Mouse (Mus musculus) megakaryocyte-erythroid progenitor cell, adult 5-6 weeks (primary cell): Measurements from ENCODE around the gene Fbxo47. TPM values are rescaled to one million over a fixed set of nuclear protein-coding genes. Genes with fewer than 3 reads are reported as not detected.
A peak's percentile ranks its signal among the peaks of the same experiment; 100 is the strongest.
"Not testable (repeated sequence)": the region's sequence is repeated elsewhere in the genome, so short reads cannot be mapped to it uniquely, and the experiment has no call there.

ENCODE experiments used
- ATAC-seq: replicated peaks from 2 replicates; pipeline ENCODE4 v1.8.0; 2016; ENCODE audit warnings: mild to moderate bottlenecking, inconsistent platforms; ENCODE audit not compliant: severe bottlenecking, poor library complexity, low FRiP score, low TSS enrichment
- total RNA-seq, 2 experiments: library from RNA; stranded (forward) in 1 of 2; stranded (reverse) in 1 of 2; fragments of 200-1000, 215-1000 nt in 1 of 2; fragments of >200 nt in 1 of 2; fragmentation: Nextera tagmentation in 1 of 2; gene quantifications; 2 replicates each; pipeline ENCODE4 v1.2.3; 2014 to 2017

The Fbxo47 gene
- total RNA-seq, 2 experiments from 2014 or later = 0.56 to 3.2 TPM

- peak; percentile 27; the same call in 1 of the 2 replicates for ATAC-seq
Observed at GRCm38 (mm10) chr11:97837641-97838149, 46.3 kb downstream of the Fbxo47 start.

DNA sequence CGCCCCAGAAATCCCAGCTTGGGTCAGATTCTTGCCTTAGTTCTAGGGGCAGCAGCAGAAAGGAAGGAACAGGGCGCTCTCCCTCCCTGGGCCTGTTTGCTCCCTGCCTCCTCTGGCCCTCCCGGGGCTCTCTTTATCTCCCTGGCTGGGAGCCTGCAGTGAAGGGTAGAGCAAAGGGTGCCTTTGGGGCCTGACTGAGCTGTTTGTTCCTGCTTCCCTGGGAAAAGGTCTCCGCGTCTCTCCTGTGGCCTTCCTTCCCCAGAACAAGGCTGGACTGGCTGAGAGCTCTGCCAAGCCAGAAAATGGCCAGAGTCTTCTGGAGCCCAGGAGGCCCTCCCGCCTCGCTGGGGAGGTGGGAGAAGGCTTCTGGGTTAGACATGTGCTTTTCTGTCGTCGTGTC, 46.9 kb downstream of the Fbxo47 start:
- ATAC-seq = not testable (repeated sequence)

DNA sequence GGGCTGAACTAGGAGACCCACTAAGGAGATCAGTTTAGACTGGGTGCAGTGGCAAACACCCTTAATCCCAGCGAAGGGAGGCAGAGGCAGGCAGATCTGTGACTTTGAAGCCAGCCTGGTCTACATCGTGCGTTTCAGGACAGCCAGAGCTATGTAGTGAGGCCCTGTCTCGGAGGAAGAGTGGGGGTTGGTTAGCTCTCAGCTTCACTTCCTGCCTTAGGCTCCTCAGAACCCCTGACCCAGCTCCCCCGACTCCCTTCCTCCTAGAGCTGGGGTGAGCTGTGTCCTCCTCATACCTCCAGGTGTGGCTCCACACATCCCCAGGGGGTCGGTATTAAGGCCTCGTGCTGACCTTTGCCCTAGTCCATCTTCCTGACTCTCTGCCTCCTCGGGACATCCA, 47.4 kb downstream of the Fbxo47 start:
- ATAC-seq = no peak

- no peak for ATAC-seq
Observed at GRCm38 (mm10) chr11:97833352-97833751, 50.6 kb downstream of the Fbxo47 start.

- no peak for ATAC-seq
Observed at GRCm38 (mm10) chr11:97832001-97832400, 52.0 kb downstream of the Fbxo47 start.

DNA sequence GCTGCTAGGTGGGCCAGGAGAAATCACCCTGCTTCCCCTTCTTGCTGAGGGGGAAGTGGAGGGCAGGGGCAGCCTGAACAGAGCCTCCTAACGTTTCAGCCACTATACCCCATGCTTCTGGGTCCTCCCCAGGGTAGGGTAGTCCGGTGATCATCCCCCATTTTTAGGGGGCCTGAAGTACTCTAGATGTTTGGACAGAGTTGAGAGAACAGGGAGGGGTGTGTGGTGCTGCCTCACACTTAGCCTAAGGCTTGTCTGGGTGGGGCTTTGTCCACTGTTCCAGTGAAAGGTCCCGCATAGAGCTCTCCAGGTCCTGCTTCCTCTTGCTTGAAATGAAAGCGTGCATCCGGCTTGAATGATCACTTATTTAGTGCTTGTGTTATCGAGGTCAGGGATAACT, 53.5 kb downstream of the Fbxo47 start:
- no peak for ATAC-seq

- no peak for ATAC-seq
Observed at GRCm38 (mm10) chr11:97829913-97830476, 54.0 kb downstream of the Fbxo47 start.

GRCm38 (mm10) chr11:97829365-97829764, 54.6 kb downstream of the Fbxo47 start:
- ATAC-seq = no peak

- no peak for ATAC-seq
Observed at GRCm38 (mm10) chr11:97827654-97828053, 56.3 kb downstream of the Fbxo47 start.

- no peak for ATAC-seq
Observed at GRCm38 (mm10) chr11:97826414-97826813, 57.5 kb downstream of the Fbxo47 start.

DNA sequence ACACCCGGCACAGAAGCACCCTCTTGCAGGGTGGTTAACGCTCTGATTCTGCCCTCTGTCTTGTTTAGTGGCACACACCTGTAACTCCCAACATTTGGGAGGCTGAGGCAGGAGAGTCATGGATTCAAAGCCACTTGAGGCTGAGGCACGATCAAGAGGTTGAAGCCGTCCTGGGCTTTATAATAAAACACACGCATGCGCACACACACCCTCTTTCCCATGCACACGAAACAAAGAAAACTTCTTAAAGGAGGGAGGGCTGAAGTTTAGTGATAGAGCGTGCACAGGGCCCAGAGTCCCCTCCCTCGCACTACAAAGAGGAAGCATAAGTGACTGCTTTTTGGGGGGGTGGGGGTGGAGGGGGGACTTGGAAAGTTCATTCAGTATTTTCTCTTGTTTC, 58.0 kb downstream of the Fbxo47 start:
- no peak for ATAC-seq

DNA sequence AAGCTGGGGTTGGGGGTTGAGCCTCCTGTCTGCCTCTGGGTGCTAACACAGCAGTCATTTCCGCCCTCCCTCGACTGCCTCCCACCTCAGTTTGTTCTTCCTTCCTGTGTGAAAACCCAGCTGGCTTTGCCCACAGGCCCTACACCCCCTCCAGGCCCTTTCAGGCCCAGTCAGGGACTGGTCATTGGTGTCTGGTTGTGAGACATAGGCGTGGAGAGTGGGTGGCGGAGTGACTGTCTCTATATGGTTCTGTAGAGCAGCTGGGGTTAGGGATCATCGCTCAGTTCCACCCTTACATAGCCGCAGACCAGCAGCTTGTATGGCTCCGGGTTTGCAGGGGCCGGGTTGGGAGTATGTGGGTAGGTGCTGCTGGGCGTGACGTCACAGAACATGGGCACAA, 58.7 kb downstream of the Fbxo47 start:
- ATAC-seq = peak; percentile 31; the same call in 1 of the 2 replicates

DNA sequence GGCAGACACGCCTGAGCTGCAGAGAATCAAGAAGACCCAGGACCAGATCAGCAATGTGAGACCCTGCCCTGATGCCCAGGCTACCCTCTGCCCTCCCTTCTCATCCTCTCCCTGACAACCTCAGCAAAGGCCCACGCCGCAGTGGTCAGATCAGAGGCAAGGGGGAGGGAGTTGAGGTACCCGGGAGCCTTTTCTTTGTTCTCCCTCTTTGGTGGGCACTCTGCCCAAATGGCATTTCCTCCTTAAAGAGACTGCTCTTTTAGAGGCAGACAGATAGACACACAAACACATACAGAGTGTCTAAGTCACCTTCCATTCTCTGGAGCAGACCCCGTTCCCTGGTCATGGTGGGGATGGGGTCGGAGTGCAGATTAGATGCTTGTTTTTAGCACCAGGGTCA, 59.1 kb downstream of the Fbxo47 start:
- ATAC-seq = no peak

- ATAC-seq = no peak
Observed at GRCm38 (mm10) chr11:97824168-97824567, 59.8 kb downstream of the Fbxo47 start.

GRCm38 (mm10) chr11:97822840-97823603, 60.9 kb downstream of the Fbxo47 start:
- no peak for ATAC-seq

DNA sequence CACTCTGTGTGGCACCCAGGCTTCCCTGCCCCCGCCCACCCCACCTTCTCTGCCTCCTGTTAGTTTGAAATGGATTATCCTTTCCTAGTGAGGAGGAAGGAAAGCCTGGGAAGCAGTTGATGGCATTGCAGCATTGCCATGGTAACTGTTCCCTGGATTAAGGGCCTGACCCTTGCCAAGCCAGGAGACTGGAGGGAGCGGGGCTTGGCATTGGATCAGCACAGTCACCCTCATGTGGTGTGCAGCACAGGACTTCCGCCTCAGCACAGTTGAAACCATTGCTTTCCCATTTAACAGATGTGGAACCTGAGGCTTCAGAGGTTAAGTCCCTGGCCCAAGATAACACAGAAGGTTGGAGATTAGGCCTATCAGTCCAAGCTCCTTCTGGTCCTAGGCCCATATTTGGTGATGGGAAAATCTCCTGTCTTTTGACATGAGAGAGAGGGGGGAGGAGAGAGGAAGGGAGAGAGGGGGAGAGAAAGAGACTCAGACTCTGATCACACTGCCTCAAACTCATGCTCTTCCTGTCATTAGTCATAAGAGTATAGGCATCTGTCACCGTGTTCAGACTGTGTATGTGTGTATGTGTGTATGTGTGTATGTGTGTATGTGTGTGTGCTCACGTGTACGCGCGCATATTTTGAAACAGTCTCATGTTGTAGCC, 62.4 kb downstream of the Fbxo47 start:
- no peak for ATAC-seq

DNA sequence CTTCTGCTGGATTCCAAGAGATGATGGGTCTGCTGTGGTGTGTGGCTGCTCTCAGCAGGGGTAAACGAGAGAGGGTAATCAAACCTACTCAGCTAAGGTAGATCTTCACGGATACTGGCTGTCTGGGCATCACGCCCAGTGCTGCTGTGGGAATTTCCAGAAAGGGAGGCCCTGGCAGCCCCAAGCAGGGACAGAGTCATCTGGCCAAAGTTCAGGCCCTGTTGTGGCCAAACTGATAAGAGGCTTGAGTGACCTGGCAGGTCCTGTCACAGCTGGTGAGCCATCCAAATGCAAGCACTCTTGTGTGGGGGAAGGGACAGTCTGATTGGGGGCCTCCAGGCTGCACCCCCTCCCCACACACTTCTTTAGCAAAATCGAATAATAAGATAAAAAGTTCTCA, 63.1 kb downstream of the Fbxo47 start:
- no peak for ATAC-seq

- no peak for ATAC-seq
Observed at GRCm38 (mm10) chr11:97819923-97820322, 64.0 kb downstream of the Fbxo47 start.

- no peak for ATAC-seq
Observed at GRCm38 (mm10) chr11:97819102-97819501, 64.9 kb downstream of the Fbxo47 start.

DNA sequence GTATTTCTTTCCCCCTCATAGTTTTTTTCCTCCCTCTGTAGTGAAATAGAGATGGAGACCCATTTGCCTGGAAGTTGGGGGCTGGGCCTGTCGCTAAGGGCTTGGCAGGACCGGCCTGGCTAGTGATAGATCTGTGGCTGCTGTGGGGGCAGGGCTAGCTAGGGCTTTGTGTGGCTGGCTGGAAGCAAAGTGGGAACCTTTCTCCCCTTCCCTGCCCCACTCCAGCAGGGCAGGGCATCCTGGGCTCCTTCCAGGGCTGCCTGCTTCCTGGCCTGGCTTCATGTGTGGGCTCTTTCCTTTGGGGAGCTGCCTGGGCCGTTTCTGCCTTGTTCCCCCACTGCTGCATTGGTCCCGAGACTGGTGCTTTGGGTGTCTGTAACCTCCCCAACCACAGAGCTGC, 65.4 kb downstream of the Fbxo47 start:
- no peak for ATAC-seq

GRCm38 (mm10) chr11:97818003-97818402, 66.0 kb downstream of the Fbxo47 start:
- no peak for ATAC-seq
